24 mouse cellular contexts compared by ENCODE assay signal in genomic region chr7:69911760-69912159, GRCm38 (mm10).
A peak's percentile ranks its signal among the peaks of the same experiment; 100 is the strongest.
DNase-seq lines count a peak whose midpoint lies in the region; ATAC-seq lines count a peak whose summit lies in the region.
"Had no signal": no experiment of that assay in that cellular context is flagged by ENCODE, and none has a peak within 500 bp of the region (broad histone marks: within the 10 kb centered on the region; RNA-seq: fewer than 3 reads in every experiment).

No protein-coding gene starts in this region.

- no peaks in the 10 kb centered on the region for H3K4me1 ChIP-seq in liver, embryonic 11.5 days (replicated peaks; ENCODE audit: control insufficient read depth, insufficient read depth, low read length)
- no peaks in the 10 kb centered on the region for H3K4me1 ChIP-seq in liver, embryonic 16.5 days (ENCODE audit: control insufficient read depth, low read depth, low read length)
- H3K4me1 ChIP-seq: embryonic facial prominence, embryonic 10.5 days; embryonic facial prominence, embryonic 12.5 days; forebrain, embryonic 13.5 days; forebrain, embryonic 15.5 days had no signal

- peak; percentile 15 for DNase-seq in heart, adult 11 months
- DNase-seq in heart, adult 18-20 months: no peak
- DNase-seq in liver, embryonic 11.5 days (ENCODE audit: low spot score): no peak
- no peak for DNase-seq in liver
- DNase-seq in left cerebral cortex, adult 18-20 months (ENCODE audit: low spot score in 2 of 2): no peak
- DNase-seq: adrenal gland, adult 8-10 months; adrenal gland, postnatal 14 days; adrenal gland, postnatal 36 days; B cell, adult 2 months; cerebellum, adult 11-12 months; cerebellum, adult 2 months; cerebellum, adult 9-10 months; cerebellum, postnatal 10 days; cerebellum, postnatal 25 days had no signal

- H3K27me3 ChIP-seq in liver, embryonic 11.5 days (replicated peaks; ENCODE audit: control insufficient read depth, insufficient read depth, low read length): no peaks in the 10 kb centered on the region
- H3K27me3 ChIP-seq in liver, embryonic 16.5 days (ENCODE audit: control insufficient read depth, insufficient read depth, low read depth, low read length): no peaks in the 10 kb centered on the region
- H3K27me3 ChIP-seq: CH12.LX; embryonic facial prominence, embryonic 12.5 days; forebrain, embryonic 13.5 days; forebrain, embryonic 15.5 days; Patski had no signal

- H3K9ac ChIP-seq in liver, embryonic 11.5 days (ENCODE audit: low read depth, low read length): no peak overlapping the region
- no peak overlapping the region for H3K9ac ChIP-seq in liver, embryonic 16.5 days (ENCODE audit: low read depth, low read length)
- H3K9ac ChIP-seq: embryonic facial prominence, embryonic 12.5 days; forebrain, embryonic 13.5 days; forebrain, embryonic 15.5 days had no signal

- ATAC-seq in liver, embryonic 11.5 days (replicated peaks; ENCODE audit: low FRiP score): peak; percentile 34; the same call in 1 of the 2 replicates
- ATAC-seq in liver, embryonic 16.5 days (ENCODE audit: low read depth): peak; percentile 27; the same call in 1 of the 2 replicates
- ATAC-seq: activated CD4-positive, CD25-positive, alpha-beta regulatory T cell, adult 4 months; CD4-positive, CD25-positive, alpha-beta regulatory T cell, adult 4 months; forebrain, embryonic 13.5 days; forebrain, embryonic 15.5 days; Patski had no signal

- no peak overlapping the region for H3K27ac ChIP-seq in liver, embryonic 11.5 days (ENCODE audit: low read depth, low read length)
- H3K27ac ChIP-seq in liver, embryonic 16.5 days (ENCODE audit: low read length): no peak overlapping the region
- H3K27ac ChIP-seq: embryonic facial prominence, embryonic 10.5 days; embryonic facial prominence, embryonic 12.5 days; forebrain, embryonic 13.5 days; forebrain, embryonic 15.5 days had no signal

- no peak overlapping the region for H3K4me3 ChIP-seq in liver, embryonic 11.5 days (ENCODE audit: low read depth, low read length)
- H3K4me3 ChIP-seq in liver, embryonic 16.5 days (ENCODE audit: low read depth, low read length): no peak overlapping the region
- H3K4me3 ChIP-seq: embryonic facial prominence, embryonic 10.5 days; embryonic facial prominence, embryonic 12.5 days; forebrain, embryonic 13.5 days; forebrain, embryonic 15.5 days had no signal

- H3K9me3 ChIP-seq in liver, embryonic 11.5 days (ENCODE audit: control insufficient read depth, low read length): no peaks in the 10 kb centered on the region
- no peaks in the 10 kb centered on the region for H3K9me3 ChIP-seq in liver, embryonic 16.5 days (replicated peaks; ENCODE audit: control insufficient read depth, low read length)
- H3K9me3 ChIP-seq: embryonic facial prominence, embryonic 10.5 days; embryonic facial prominence, embryonic 12.5 days; forebrain, embryonic 13.5 days; forebrain, embryonic 15.5 days had no signal

- no peaks in the 10 kb centered on the region for H3K36me3 ChIP-seq in liver, embryonic 11.5 days (ENCODE audit: control insufficient read depth, insufficient read depth, low read length)
- no peaks in the 10 kb centered on the region for H3K36me3 ChIP-seq in liver, embryonic 16.5 days (ENCODE audit: control insufficient read depth, insufficient read depth)
- H3K36me3 ChIP-seq: embryonic facial prominence, embryonic 10.5 days; embryonic facial prominence, embryonic 12.5 days; forebrain, embryonic 15.5 days; G1E had no signal

- WGBS in liver, embryonic 11.5 days: 37% methylated on average over 4 of the region's 4 CpGs
- WGBS in liver, embryonic 16.5 days (ENCODE audit: insufficient replicate concordance): 27% methylated on average over 4 of the region's 4 CpGs

- H3K4me2 ChIP-seq in liver, embryonic 11.5 days: no peak overlapping the region
- no peak overlapping the region for H3K4me2 ChIP-seq in liver, embryonic 16.5 days (ENCODE audit: low read depth, low read length)
- H3K4me2 ChIP-seq: embryonic facial prominence, embryonic 12.5 days; forebrain, embryonic 13.5 days; forebrain, embryonic 15.5 days had no signal
